Mouse (Mus musculus) liver, postnatal 0 days (tissue): Measurements from ENCODE around the gene Ctcf.
A peak's percentile ranks its signal among the peaks of the same experiment; 100 is the strongest.

Experiments
- CTCF ChIP-seq: sonication (generic); IDR thresholded peaks from 2 replicates; pipeline ENCODE4 v1.5.1; 2016; ENCODE audit warnings: antibody characterized with exemption, low read depth
- EP300 ChIP-seq: IDR thresholded peaks from 2 replicates; pipeline ENCODE4 v1.6.1; 2016; ENCODE audit warnings: antibody characterized with exemption, low read depth, mild to moderate bottlenecking

DNA sequence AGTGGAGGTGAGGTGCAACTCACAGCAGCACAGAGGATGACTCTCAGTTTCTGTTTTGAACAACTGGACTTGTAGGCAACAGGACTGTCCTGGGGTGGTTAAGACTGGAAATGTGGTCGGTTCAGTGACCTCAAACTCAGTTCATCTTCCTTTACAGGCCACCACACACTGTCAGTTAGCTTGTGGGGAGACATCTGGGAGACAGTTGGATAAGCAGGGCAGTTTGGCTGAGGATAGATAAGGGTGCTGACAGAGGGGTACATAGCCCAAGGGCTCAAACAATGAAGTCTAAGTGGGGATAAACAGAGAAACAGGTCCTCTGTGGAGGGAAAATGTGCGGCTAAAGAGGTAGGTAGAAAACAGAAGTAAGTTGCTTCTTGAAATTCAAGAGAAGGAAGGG is 27.0 kb upstream of the Ctcf start:
- TF ChIP-seq EP300: peak; percentile 96
- TF ChIP-seq CTCF: no peak
